Comparison of ENCODE assay signal across 16 mouse cellular contexts in the genomic region with DNA sequence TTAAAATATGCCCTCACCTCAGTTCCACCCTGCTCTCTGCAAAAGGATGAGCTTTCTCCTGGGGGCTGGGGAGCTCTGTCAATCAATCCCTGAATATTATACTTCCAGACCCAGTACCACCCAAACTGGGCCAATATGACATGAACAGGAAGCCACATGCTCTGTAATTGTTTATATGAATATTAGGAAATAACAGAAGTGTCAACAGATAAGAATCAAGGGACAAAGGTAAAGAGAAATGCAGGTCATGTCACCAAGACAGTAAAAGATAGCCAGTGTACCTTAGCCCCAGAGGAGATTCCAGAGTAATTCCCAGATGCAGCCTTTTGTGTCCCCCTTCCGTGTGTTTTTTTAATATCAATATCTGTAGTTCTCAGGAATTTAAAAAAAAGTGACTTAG.
"Had no signal": no experiment of that assay in that cellular context is flagged by ENCODE, and none has a peak within 500 bp of the region (broad histone marks: within the 10 kb centered on the region; RNA-seq: fewer than 3 reads in every experiment).

No protein-coding gene starts in this region.

- H3K27me3 ChIP-seq: neural tube, embryonic 13.5 days; neural tube, embryonic 15.5 days; stomach, embryonic 15.5 days had no signal

- H3K4me1 ChIP-seq: neural tube, embryonic 13.5 days; neural tube, embryonic 15.5 days; stomach, embryonic 15.5 days had no signal

- H3K9ac ChIP-seq: neural tube, embryonic 13.5 days; neural tube, embryonic 15.5 days; stomach, embryonic 15.5 days had no signal

- H3K27ac ChIP-seq: neural tube, embryonic 13.5 days; neural tube, embryonic 15.5 days; stomach, embryonic 15.5 days; stomach, postnatal 0 days had no signal

- H3K4me2 ChIP-seq: neural tube, embryonic 13.5 days; neural tube, embryonic 15.5 days; stomach, embryonic 15.5 days had no signal

- DNase-seq: retina, postnatal 1 day; right cerebral cortex, adult 18-20 months; right cerebral cortex, postnatal 14 days; right cerebral cortex, postnatal 25 days; right cerebral cortex, postnatal 4 days; spleen, adult 18-20 months; thymus, adult 18-20 months; thymus, adult 2 months; thymus, postnatal 14 days; thymus, postnatal 25 days; thymus, postnatal 36 days; thymus, postnatal 4 days had no signal

- H3K9me3 ChIP-seq: neural tube, embryonic 13.5 days; neural tube, embryonic 15.5 days; stomach, embryonic 15.5 days had no signal

- H3K4me3 ChIP-seq: neural tube, embryonic 13.5 days; neural tube, embryonic 15.5 days; stomach, embryonic 15.5 days had no signal

- H3K36me3 ChIP-seq: neural tube, embryonic 13.5 days; neural tube, embryonic 15.5 days; stomach, embryonic 15.5 days had no signal
